Mouse (Mus musculus) ES-E14 (cell line): Measurements from ENCODE around the gene Abi3.

Experiments
- CHD2 ChIP-seq: IDR thresholded peaks from 2 replicates; pipeline ENCODE4 v1.6.1; 2014; ENCODE audit warnings: mild to moderate bottlenecking, low read depth, low read length, inconsistent platforms
- HCFC1 ChIP-seq: IDR thresholded peaks from 2 replicates; pipeline ENCODE4 v1.6.1; 2012; ENCODE audit warnings: low read length, inconsistent platforms, borderline replicate concordance; ENCODE audit not compliant: insufficient read depth
- ZNF384 ChIP-seq: IDR thresholded peaks from 2 replicates; pipeline ENCODE4 v1.6.1; 2012; ENCODE audit warnings: low read depth, low read length, inconsistent platforms

GRCm38 (mm10) chr11:95805527-95805926, 36.7 kb downstream of the Abi3 start:
- TF ChIP-seq HCFC1 = no peak
- TF ChIP-seq ZNF384 = no peak
- no peak for TF ChIP-seq CHD2
